Mouse (Mus musculus) right cerebral cortex, postnatal 10 days (tissue): ENCODE results near the gene Alpl.

ENCODE experiments used
- DNase-seq, 2 experiments: peaks; one replicate each; pipeline ENCODE4 v3.0.0; 2021; ENCODE audit warnings: low spot score in 2 of 2

Alpl gene

DNA sequence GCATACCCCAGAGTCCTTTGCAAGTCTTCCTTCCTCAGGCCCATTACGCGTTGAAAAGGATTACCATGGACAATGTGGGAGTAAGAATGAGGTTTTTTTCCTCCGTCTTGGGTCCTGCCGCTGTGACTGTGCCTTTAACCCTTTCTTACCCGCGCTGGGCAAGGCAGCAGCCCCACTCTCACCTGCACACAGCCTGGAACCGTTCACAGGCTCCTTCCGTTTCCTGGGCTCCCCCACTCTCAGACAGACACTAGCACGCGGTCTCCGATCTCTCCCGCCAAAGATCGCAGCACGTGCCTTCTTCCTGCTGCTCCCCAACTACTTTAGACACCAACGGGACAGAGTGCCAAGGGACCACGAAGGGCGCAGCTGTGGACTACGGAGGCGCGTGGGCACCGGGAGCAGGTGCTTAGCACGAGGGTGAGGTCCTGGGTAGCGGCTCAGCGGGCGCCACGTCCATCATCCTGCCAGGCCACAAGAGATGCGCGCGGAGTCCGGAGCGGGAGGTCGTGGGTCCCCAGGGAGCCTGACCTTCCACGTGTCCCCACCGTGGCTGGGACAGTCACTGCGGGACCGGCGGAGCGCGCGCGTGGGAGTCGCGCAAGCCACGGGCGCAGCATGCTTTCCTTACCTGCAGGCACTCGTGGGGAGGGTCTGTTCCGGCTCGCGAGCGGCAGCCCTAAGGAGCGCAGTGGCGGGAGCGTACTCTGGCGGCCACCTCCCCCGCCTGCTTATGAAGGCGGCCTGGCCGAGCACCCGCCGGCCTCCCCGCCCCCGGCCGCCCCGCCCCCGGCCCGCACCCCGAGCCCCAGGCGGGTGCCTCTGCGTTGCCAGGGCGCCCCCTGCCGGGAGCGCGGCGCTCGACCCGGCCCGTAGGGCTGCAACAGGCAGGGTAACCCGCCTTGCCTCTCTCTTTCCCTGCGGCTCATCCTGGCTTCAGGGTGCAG, at the start of gene Alpl:
TSS of gene Alpl (minus strand) at position 774 of the 947 bp plus-strand sequence.
- peak; percentile 38 to 68 for DNase-seq

DNA sequence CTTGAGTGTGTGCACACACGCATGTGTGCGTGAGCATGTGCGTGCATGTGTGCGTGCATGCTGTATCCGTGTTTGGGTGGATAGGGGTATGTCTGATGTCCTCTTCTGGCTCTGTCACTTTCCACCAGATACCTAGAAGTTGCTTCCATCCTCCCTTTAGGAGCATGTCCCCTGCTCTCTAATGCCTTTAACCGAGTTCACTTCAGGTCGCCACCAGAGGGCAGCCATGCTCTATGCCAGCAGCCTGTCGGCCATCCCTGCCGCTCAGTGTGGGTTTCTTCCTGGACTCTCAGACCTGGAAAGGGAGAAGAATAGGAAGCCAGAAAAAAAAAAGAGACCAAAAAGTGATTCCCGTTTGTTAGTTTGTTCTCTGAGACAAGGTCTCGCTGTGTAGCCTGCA, 48.5 kb upstream of the Alpl start:
- peak; percentile 72 to 87 for DNase-seq

DNA sequence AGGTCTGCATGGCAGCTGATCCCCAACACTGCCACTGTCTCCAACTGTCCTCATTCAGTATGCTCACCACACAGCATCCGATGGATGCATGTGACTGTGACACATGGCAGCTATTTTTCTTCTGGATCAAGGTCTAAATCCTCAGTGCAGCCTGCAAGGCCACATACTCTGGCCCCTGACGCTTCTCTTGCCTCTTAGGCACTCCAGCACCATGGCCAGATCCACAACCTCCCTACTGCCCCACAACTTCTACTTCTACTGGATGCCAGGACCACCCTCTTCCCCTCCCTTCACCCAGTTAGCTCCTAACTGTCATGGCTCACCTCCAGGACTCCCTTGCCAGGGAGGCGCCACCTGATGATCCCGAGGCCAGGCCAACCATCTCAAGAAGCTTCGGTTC, 43.3 kb upstream of the Alpl start:
- no peak for DNase-seq

DNA sequence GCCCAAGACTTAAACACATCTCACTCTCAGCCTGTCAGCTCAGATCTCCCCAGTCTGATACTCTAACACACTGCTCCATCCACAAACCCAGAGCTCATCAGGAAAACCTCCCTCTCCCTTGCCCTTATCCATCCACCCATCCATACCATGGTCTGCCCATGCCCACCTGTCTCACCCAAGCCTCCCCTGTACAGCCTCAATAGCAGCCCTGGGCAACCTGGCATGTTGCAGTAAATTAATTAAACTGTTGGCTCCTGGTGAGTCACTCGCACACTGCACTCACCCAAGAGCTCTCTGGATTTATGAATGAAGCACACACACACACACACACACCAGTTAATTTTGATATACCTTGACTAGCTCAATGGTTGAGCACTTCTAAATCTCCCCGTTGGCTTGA, 42.6 kb upstream of the Alpl start:
- DNase-seq = no peak

DNA sequence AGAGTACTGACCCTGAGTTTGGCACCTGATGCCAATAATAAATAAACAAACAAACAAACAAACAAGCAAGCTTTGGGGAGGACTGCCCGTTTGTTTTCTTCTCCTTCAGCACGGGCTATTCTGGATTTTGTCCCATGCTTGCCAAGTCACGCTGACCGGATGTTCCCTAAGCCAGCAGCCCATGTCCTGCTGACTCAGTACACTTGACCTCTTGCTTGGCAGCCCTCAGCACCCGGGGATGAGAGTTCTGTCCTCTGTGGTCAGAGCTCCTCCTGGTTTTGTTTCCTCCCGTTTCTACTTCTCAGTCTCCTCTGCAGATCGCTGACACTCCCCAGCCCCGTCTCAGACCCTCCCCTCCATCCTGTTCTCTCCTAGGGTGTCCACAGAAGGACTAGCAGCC, 41.6 kb upstream of the Alpl start:
- DNase-seq = no peak

DNA sequence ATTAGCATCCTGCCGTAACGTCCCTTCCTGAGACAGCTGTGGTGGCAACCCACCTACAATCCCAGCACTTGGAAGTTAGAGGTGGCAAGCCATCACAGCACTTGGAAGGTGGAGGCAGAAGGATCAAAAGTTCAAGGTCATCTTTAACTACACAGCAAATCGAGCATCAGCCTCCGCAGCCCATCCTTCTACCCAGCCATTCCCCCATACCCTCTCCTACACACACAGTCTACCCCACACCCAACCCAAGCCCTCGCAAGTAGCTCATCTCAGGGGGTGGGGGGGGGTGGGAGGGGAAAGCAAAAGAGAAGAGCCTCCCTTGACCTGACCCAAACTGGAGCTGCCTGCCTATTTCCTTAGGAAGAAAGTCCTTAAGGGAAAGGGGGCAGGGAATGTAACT, 40.6 kb upstream of the Alpl start:
- DNase-seq = no peak

DNA sequence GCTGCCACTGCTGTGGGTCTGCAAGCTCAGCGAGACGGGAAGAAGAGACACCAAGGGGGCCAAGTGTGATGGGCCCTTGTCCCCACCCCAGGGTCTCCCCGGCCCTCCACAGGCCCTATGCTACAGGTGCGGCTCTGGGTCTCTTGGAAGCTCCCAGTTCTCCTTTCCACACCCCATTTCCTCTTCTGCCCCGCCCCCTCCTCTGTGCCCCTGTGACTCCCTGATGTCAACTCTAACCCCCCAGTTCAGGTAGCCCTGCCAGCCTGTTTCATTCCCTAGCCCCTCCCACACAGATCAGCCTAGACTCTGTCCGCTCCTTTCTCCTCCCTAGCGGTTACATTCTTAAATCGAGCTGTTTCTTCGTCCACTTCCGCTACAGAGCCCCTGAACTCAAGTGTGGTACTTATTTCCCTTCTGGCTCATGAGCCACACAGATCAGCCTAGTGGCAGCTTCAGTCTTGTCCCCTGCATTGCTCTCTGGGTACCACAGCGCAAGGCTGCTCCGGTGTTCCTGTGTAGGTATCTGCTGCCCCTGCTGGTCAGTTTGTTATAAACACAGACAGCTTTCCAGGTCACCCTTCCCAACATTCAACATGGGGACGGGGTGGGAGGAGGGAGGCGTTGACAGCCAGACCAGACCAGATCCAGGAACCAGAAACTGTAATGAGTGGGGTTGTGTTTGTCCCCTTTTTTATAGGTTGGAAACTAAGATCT, 39.6 kb upstream of the Alpl start:
- DNase-seq = peak; percentile 88 to 90

DNA sequence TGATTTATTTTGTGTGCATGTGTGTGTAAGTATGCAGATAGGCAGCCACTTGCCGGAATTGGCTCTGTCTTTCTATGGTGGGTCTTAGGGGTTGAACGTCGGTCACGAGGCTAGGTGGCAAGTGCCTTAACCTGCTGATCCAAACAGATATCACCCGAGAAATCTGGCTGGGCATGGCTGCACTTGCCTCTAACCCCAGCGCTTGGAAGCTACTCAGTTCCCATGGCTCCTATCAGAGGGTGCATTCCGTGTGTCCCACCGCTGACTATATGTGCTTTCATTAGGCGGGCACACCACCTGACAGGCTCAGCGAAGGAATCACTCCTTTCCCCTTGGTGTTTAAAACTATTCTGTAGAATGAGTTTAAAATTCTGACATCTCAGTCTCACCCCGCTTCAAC, 35.4 kb upstream of the Alpl start:
- DNase-seq = no peak

DNA sequence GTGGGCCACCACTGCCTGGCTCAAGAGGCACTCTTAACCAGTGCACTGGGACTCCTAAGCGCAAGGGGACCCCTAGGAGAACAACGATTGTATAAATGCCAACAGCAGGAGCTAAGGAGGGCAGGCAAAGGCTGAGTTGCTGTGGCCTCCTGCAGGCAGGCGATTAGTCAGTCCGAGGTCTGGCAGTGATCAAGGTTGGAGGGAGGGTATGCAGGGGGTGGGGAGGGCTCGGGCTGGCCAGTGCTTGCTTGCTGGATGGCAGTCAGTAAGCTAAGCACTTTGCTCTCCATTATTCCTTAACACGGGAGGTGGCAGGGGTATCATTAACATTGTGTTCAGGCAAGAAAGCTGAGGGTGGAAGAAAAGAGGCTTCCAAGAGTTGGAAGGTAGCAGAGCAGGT, 34.2 kb upstream of the Alpl start:
- no peak for DNase-seq

DNA sequence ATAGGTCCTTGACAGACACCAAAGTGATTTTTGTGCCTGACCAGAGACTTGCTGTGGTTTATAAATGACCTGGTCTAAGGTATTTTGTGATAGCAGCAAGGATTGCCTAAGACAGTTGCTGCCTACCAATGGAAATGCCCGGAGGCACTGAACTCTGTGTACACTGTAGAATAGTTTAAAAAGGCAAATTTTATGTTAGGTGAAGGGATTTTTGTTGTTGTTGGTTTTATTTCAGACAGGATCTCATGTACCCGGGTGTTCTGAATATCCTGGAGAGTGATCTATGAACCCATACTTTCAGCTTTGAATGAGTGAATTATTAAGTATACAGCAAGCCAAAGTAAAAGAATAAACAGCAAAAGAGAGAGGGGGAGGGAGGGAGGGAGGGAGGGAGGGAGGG, 28.7 kb upstream of the Alpl start:
- no peak for DNase-seq

DNA sequence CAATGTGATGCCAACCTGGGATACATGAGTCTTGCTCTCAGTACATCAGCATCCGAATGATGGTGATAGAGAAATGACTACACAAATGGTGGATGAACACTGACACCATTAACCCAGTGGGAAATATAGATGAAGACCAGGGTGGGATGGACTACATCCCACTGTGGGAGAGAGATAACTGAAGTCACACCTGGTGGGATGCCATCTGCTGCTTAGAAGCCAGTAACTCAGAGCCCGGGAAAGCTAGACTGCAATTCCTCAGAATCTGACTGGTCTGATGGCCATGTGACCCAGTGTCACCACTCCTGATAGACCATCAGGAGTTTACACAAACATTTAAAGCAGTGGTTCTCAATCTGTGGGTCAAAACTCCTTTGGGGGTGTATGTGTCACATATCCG, 27.4 kb upstream of the Alpl start:
- DNase-seq = no peak

DNA sequence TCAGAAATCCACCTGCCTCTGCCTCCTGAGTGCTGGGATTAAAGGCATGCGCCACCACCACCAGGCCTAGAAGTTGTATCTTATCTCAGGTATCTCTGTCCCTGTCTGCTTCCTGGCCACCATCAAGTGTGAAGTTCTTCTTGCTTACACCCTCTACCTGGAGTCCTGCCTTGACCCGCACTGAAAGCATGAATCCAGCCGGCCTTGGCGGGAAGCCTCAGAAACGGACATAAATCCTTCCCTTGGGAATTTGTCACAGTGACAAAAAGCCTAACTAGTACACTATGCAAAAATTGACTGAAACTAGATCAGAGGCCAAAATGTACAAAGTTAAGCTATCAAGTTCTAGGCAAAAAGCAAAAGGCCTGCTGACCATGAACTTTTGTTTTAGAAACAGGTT, 26.4 kb upstream of the Alpl start:
- no peak for DNase-seq

DNA sequence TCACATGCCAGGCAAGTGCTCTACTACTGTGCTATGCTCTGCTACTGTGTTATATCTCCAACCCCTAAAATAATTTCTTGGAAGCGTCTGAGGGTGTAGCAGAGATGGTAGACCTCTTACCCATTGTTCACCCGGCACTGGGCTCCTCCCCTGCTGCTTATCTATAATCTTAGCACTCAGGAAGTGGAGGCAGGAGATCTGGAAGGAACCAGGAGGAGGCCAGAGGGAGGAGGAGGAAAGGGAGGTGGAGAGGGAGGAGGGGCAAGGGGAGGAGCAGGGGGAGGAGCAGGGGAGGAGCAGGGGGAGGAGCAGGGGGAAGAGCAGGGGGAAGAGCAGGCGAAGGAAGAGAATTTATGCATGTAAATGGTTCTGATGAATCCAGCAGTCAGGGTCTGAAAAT, 24.5 kb upstream of the Alpl start:
- no peak for DNase-seq

DNA sequence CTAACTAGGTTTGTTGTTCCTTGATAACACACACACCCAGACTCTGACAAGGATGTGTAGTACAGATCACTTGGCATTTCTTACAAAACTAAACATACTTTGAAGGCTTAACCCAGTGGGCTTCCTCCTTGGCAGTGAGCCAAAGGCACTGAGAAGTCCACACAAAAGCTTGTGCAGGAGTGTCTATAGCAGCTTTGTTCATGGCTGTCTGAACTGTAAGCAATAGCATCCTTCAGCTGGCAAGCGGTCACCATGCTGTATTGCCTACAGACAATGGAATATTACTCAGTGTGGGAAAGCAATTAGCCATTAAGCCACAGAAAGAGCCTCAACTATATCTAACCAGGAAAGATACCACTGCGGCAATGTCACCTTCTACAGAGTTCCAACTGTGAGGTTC, 23.3 kb upstream of the Alpl start:
- no peak for DNase-seq

DNA sequence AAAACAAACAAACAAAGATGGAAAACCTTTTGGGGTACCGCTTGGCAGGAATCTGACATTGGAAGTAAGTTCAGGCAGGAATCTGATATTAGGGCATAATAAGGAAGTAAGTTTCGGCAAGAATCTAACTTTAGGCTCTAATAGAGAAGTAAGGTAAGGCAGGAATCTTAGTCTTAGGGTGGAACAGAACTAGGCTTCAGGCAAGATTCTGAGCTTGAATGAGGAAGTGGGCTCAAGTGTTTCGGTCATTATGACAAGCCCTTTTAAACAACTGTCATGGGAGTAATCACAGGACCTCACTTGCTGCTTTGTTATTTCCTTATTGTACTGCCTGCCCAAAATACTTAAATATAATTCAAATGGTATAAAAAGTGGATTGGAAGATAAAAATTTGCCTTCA, 22.2 kb upstream of the Alpl start:
- no peak for DNase-seq

DNA sequence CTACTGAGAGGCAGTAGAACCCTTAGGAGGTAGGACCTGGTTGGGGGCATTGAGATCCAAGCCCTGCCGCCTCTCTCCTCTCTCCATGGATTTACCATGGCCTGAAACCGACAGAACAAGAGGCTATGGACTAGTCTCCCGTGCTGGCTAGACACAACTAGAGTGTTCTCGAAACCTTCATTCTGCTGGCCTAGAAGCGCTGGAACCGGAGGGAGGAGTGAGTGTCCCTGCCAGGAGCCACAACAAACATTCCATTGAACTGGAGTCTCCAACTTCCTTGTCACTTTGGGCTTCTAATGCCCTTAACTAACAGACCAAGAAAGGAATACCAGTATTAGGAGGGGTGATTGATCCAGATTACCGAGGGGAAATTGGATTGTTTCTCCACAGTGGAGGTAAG, 20.0 kb upstream of the Alpl start:
- no peak for DNase-seq

DNA sequence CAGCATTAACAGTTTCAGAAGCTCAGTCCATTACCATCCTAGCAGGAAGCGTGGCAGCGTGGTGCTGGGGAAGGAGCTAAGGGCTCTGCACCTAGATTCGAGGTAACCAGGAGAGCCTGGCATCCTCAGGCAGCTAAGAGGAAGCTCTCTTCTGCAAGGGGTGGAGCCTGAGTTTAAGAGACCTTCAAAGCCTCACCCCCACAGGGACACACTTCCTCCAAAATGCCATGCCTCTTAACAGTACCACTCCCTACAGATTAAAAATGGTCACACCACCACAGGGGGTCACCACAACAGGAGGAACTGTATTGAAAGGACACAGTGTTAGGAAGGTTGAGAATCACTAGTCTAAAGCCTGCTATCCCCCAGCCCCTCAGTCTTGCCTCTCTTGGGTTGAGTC, 19.3 kb upstream of the Alpl start:
- DNase-seq = no peak

DNA sequence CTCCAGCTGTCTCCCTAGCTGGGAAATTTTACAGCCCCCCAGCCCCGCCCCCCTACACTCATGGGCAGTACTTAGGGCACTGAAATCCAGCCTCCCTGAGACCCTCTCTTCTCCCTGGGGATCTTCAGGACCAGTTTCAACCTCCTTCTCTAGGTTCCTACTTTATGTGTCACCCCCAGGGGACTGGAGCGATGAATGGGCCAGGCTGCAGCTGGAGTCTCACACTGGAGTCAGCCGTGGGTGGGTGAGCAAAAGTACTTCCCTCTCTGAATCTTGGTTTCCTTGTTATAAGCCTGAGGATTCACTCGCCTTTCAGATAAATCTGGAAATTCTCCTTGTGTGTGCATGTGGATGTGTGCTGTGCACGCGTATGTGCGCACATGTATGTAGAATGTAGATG, 18.0 kb upstream of the Alpl start:
- no peak for DNase-seq

DNA sequence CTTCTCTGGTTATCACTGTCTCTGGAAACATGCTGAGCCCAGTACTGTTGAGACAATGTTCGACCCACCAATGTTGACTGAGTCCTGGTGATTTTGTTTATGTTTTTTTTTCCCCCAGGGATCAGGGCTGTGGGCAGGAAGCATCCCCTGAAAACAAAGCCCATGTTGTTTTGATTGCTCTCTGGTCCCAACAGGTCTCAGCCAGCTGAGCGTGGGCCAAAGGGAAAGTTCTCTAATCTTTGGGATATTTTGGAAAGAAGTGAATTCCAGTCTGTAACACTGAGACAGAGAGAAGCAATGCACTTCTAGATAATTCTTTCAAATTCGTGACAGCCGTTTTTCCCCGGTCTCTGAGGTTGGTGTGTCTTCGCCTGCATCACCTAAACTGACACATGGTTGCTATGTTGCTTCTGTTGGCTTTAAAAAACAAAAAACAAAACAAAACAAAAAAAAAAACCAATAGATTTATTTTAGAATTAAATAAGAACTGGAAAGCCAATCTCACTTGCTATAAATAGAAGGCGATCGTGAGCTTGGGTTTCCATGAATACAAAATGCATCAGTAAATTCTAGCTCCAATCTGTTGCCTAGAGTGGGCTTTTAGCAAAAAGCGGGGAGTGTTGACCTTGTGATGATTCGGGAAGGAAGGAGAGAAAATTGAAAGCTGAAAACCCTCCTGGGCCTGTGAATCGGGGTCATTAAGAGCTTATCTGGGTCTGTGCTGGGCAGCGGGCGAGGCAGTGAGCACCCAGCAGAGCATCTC, 16.9 kb upstream of the Alpl start:
- peak; percentile 42 to 53 for DNase-seq

DNA sequence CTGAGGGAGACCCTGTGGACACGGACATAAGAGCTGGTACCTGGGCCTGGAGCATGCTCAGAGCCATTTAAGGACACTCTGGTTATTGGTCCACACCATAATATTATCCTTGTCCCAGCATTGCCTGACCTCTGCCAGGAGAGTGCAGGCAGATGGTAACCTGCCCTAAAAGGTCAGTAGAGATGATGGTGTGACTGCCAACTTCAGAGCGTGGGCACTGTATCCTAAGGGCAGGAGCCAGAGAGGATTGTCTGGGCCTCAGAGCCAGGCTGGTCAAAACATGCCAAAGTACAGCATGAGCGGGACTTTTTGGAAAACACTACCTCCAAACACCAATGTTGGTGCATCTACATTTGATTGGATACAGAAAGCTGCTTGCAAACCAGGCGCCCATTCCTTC, 13.8 kb upstream of the Alpl start:
- DNase-seq = no peak

DNA sequence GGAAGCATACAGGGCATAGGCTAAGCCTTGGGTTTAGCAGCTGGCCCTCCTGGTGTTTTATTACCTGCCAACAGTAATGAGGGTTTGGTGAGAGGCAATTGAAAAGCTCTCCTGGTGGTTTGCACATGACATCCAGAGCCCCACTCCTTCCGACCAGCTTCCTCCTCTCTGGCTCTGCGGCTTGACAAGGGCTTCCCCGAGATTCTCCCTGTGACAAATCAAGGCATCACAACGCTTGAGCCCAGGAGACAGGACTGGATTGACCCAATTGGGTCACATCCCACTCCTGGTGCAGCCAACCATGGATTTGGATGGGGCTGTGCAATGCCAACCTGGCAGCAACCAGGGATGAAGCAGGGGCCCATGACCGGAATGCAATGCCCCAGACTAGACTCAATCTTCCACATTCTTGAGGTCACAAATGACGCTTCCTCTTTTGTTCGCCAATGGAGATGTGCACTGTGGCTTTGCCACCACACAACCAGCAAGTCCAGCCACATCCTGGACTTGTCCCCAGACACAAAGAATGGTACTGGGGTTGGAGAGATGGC, 11.2 kb upstream of the Alpl start:
- no peak for DNase-seq

DNA sequence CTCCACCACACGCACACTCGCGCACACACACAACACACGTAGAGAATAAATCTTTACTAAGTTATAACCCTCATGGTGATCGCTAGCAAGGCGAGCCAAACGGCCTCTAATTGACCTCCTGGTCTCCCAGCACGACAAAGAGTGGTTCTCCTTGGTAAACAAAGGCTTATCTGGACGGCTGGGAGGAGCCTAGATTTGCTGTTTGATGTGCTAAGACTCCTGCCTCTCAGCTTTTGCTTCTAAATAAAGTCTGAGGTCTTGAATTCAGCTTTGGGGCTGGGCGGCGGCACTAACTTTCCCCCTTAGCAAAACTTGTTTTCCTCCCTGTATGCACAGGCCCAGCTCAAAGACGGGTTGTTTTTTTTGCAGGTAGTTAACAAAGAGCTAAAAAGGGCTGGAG, 5.0 kb upstream of the Alpl start:
- no peak for DNase-seq
